Mouse (Mus musculus): Measurements from ENCODE around the gene Igsf8.

GRCm38 (mm10) chr1:172323298-172323697 lies 61.9 kb downstream of the Igsf8 start:
- TF ChIP-seq POLR2A (IDR thresholded peaks at IDR 0.05; ENCODE audit: insufficient read depth, low read depth, low read length) (no peak), CTCF (IDR thresholded peaks at IDR 0.05; ENCODE audit: insufficient read depth, low read depth, low read length) (no peak)
